Mouse (Mus musculus) adrenal gland (tissue): ENCODE results near the gene Cipc.

Source experiments
- intact Hi-C: fragments of 180-260 bp; cut with DNase I; formaldehyde crosslinking; loops from one replicate; pipeline ENCODE4 v1.15.1; 2025

Gene Cipc

GRCm38 (mm10) chr12:86959661-86960060, 12.8 kb downstream of the Cipc start:
- intact Hi-C loops: no loop called here

- intact Hi-C loops: no loop called here
Measured at GRCm38 (mm10) chr12:86960138-86960537, 13.3 kb downstream of the Cipc start.

GRCm38 (mm10) chr12:86960791-86961335, 14.0 kb downstream of the Cipc start:
- intact Hi-C loops: no loop called here

GRCm38 (mm10) chr12:86961589-86962344, 14.9 kb downstream of the Cipc start:
- intact Hi-C loops: no loop called here

GRCm38 (mm10) chr12:86964278-86965057, 17.6 kb downstream of the Cipc start:
- intact Hi-C loops: no loop called here

- intact Hi-C loops: no loop called here
Measured at GRCm38 (mm10) chr12:86965237-86965799, 18.5 kb downstream of the Cipc start.

GRCm38 (mm10) chr12:86968468-86969219, 21.8 kb downstream of the Cipc start:
- intact Hi-C loops: no loop called here

- intact Hi-C loops: no loop called here
Measured at GRCm38 (mm10) chr12:86969220-86969601, 22.4 kb downstream of the Cipc start.

GRCm38 (mm10) chr12:86971089-86971488, 24.2 kb downstream of the Cipc start:
- intact Hi-C loops: no loop called here

- intact Hi-C loops: no loop called here
Measured at GRCm38 (mm10) chr12:86973216-86973615, 26.4 kb downstream of the Cipc start.

- intact Hi-C loops: no loop called here
Measured at GRCm38 (mm10) chr12:86973706-86974105, 26.9 kb downstream of the Cipc start.

- intact Hi-C loops: no loop called here
Measured at GRCm38 (mm10) chr12:86974387-86975288, 27.8 kb downstream of the Cipc start.

GRCm38 (mm10) chr12:86975761-86976160, 28.9 kb downstream of the Cipc start:
- intact Hi-C loops: no loop called here

- intact Hi-C loops: no loop called here
Measured at GRCm38 (mm10) chr12:86976511-86977168, 29.8 kb downstream of the Cipc start.

GRCm38 (mm10) chr12:86977833-86978232, 31.0 kb downstream of the Cipc start:
- intact Hi-C loops: loop anchor here (2.0 kb wide), 1 partner anchor 209 kb away; no protein-coding TSS in a partner anchor

GRCm38 (mm10) chr12:86981180-86981579, 34.3 kb downstream of the Cipc start:
- intact Hi-C loops: no loop called here

GRCm38 (mm10) chr12:86983470-86984193, 36.8 kb downstream of the Cipc start:
- intact Hi-C loops: no loop called here

GRCm38 (mm10) chr12:86984194-86984555, 37.3 kb downstream of the Cipc start:
- intact Hi-C loops: no loop called here

GRCm38 (mm10) chr12:86986562-86986961, 39.7 kb downstream of the Cipc start:
- intact Hi-C loops: no loop called here
